Mouse (Mus musculus) cortical plate, adult 2 months (tissue): ENCODE measurements around the gene Kat8.

Experiments
- CTCF ChIP-seq: fragments of 200-500 bp; IDR thresholded peaks from 2 replicates; pipeline ENCODE4 v1.5.1; 2011; ENCODE audit warnings: mild to moderate bottlenecking, control low read depth, low read length; ENCODE audit not compliant: insufficient read depth; ENCODE audit errors: extremely low read depth
- POLR2A ChIP-seq: fragments of 200-500 bp; IDR thresholded peaks from 2 replicates; pipeline ENCODE4 v1.6.1; 2011; ENCODE audit warnings: mild to moderate bottlenecking, low read length, control low read depth; ENCODE audit not compliant: insufficient read depth; ENCODE audit errors: extremely low read depth

- TF ChIP-seq CTCF (no peak), POLR2A (no peak)
Measured at GRCm38 (mm10) chr7:127966371-127966918, 54.1 kb downstream of the Kat8 start.
